Comparison of ENCODE assay signal across 9 mouse cellular contexts in the genomic region with DNA sequence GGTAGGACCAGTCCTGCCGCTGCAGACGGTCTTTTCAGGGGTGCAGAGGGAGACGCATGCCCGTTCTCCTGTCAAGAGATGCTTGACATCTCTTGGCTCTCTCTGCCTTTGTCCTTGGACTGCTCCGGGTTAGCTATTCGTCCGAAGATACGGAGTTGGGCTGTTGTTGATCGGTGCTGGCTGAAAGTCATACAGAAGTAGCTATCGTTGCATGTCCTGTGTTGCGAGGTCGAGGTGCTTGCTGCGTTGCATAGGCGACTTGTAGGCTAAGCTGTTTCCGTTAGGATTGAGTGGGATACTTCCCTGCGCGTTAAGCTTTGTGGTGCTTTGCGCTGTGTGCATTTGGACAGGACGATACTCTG. TPM values are rescaled to one million over a fixed set of nuclear protein-coding genes. Genes with fewer than 3 reads are reported as not detected.
DNase-seq lines count a peak whose midpoint lies in the region; ATAC-seq and TF ChIP-seq lines count a peak whose summit lies in the region.
"Had no signal": no experiment of that assay in that cellular context is flagged by ENCODE, and none has a peak within 500 bp of the region (broad histone marks: within the 10 kb centered on the region; RNA-seq: fewer than 3 reads in every experiment).

No protein-coding gene starts in this region.

- peak overlapping the region; percentile 100 for H3K27ac ChIP-seq in forebrain, embryonic 12.5 days
- H3K27ac ChIP-seq in kidney, adult 2 months (ENCODE audit: insufficient read depth, low read depth, low read length) = peak overlapping the region; percentile 26
- H3K27ac ChIP-seq in midbrain, embryonic 10.5 days (replicated peaks) = peak overlapping the region; percentile 99

- H3K27me3 ChIP-seq in E14TG2a.4 (ENCODE audit: insufficient read depth, low read length) = no peaks in the 10 kb centered on the region
- H3K27me3 ChIP-seq in forebrain, embryonic 12.5 days = no peaks in the 10 kb centered on the region
- no peaks in the 10 kb centered on the region for H3K27me3 ChIP-seq in kidney, adult 2 months (replicated peaks; ENCODE audit: control insufficient read depth, insufficient read depth, low read length)
- no peaks in the 10 kb centered on the region for H3K27me3 ChIP-seq in midbrain, embryonic 10.5 days (ENCODE audit: low read depth, poor library complexity, severe bottlenecking)
- H3K27me3 ChIP-seq: Patski had no signal

- H3K9ac ChIP-seq in forebrain, embryonic 12.5 days = peak overlapping the region; percentile 100

- ATAC-seq in forebrain, embryonic 12.5 days (ENCODE audit: low FRiP score) = no peak

- TF ChIP-seq POLR2A in kidney, adult 2 months (IDR thresholded peaks at IDR 0.05; ENCODE audit: low read depth, low read length) = no peak

- H3K4me3 ChIP-seq in E14TG2a.4 (replicated peaks; ENCODE audit: low read length) = peak overlapping the region; percentile 90
- H3K4me3 ChIP-seq in forebrain, embryonic 12.5 days (replicated peaks) = peak overlapping the region; percentile 99
- H3K4me3 ChIP-seq in kidney, adult 2 months (ENCODE audit: insufficient read depth, low read depth, low read length) = peak overlapping the region; percentile 60
- peak overlapping the region; percentile 96 for H3K4me3 ChIP-seq in midbrain, embryonic 10.5 days

- peaks cover 52% of the 10 kb centered on the region for H3K36me3 ChIP-seq in E14TG2a.4 (ENCODE audit: insufficient read depth, low read length)
- H3K36me3 ChIP-seq in forebrain, embryonic 12.5 days (replicated peaks) = peaks cover 4% of the 10 kb centered on the region; the same call in 1 of the 2 replicates
- no peaks in the 10 kb centered on the region for H3K36me3 ChIP-seq in kidney, adult 2 months (ENCODE audit: control insufficient read depth, insufficient read depth, low read length)
- H3K36me3 ChIP-seq in midbrain, embryonic 10.5 days = peaks cover 13% of the 10 kb centered on the region

- peak; percentile 11 for DNase-seq in gastrocnemius, postnatal 25 days
- DNase-seq in gastrocnemius, postnatal 10 days = no peak
- DNase-seq in kidney, adult 2 months = peak; percentile 43
- no peak for DNase-seq in midbrain, embryonic 10.5 days (ENCODE audit: low spot score)
- DNase-seq in layer of hippocampus, adult 9-10 months (ENCODE audit: low spot score) = no peak
- DNase-seq in adrenal gland, adult 18-20 months (ENCODE audit: low spot score in 2 of 2) = no peak

- H3K4me2 ChIP-seq in forebrain, embryonic 12.5 days = peak overlapping the region; percentile 94

- H3K4me1 ChIP-seq in E14TG2a.4 (replicated peaks; ENCODE audit: low read depth, low read length) = peaks cover 68% of the 10 kb centered on the region
- peaks cover 37% of the 10 kb centered on the region for H3K4me1 ChIP-seq in forebrain, embryonic 12.5 days
- H3K4me1 ChIP-seq in kidney, adult 2 months (ENCODE audit: control insufficient read depth, insufficient read depth, low read length) = peaks cover 25% of the 10 kb centered on the region
- H3K4me1 ChIP-seq in midbrain, embryonic 10.5 days = peaks cover 32% of the 10 kb centered on the region

- WGBS in forebrain, embryonic 12.5 days = 0% methylated on average over 19 of the region's 19 CpGs
- under 1% methylated on average over 19 of the region's 19 CpGs for WGBS in kidney, adult 2 months
- 2% methylated on average over 19 of the region's 19 CpGs for WGBS in midbrain, embryonic 10.5 days

- no peaks in the 10 kb centered on the region for H3K9me3 ChIP-seq in E14TG2a.4 (ENCODE audit: low read length)
- no peaks in the 10 kb centered on the region for H3K9me3 ChIP-seq in forebrain, embryonic 12.5 days
- H3K9me3 ChIP-seq in midbrain, embryonic 10.5 days (replicated peaks) = no peaks in the 10 kb centered on the region

- TF ChIP-seq CTCF in E14TG2a.4 (conservative IDR thresholded peaks at IDR 0.05; ENCODE audit: low read length) = no peak
- no peak for TF ChIP-seq CTCF in kidney, adult 2 months (conservative IDR thresholded peaks at IDR 0.05; ENCODE audit: insufficient read depth, insufficient read length, low read depth, low read length)

RNA-seq across cellular contexts. Expression of a gene that starts 0.5 kb away (rescaled TPM):
- 1 to 10 TPM; 4.6 to 4.8 TPM for total RNA-seq in gastrocnemius, postnatal 25 days (2021)
- 1 to 10 TPM; 6.2 to 7.2 TPM for total RNA-seq in gastrocnemius, postnatal 10 days (2021)
- polyA plus RNA-seq in forebrain, embryonic 12.5 days (2016; fragmentation: Nextera tagmentation; extraction: Ambion mirVana) = 21.2 and 22.2 TPM in 2 replicates
- polyA plus RNA-seq in kidney, adult 2 months (2012; rRNA removed) = 6.6 and 6.9 TPM in 2 replicates
- polyA plus RNA-seq in midbrain, embryonic 10.5 days (2016; fragmentation: Nextera tagmentation; extraction: Ambion mirVana) = 21.3 and 21.7 TPM in 2 replicates
- 10 to 100 TPM; 12.1 to 13.5 TPM for total RNA-seq in adrenal gland, adult 18-20 months (2021)

RNA-seq across cellular contexts. Expression of a gene that starts 43.8 kb away (rescaled TPM):
- total RNA-seq in gastrocnemius, postnatal 25 days (2021) = 10 to 100 TPM; 38.2 to 39.9 TPM
- total RNA-seq in gastrocnemius, postnatal 10 days (2021) = 10 to 100 TPM; 24.3 to 31.3 TPM
- polyA plus RNA-seq in forebrain, embryonic 12.5 days (2016; fragmentation: Nextera tagmentation; extraction: Ambion mirVana) = 48.7 and 53.3 TPM in 2 replicates
- 66.7 and 72.2 TPM in 2 replicates for polyA plus RNA-seq in kidney, adult 2 months (2012; rRNA removed)
- polyA plus RNA-seq in midbrain, embryonic 10.5 days (2016; fragmentation: Nextera tagmentation; extraction: Ambion mirVana) = 48.9 and 49.4 TPM in 2 replicates
- 10 to 100 TPM; 45.9 to 50.1 TPM for total RNA-seq in adrenal gland, adult 18-20 months (2021)

RNA-seq across cellular contexts. Expression of a gene that starts 43.9 kb away (rescaled TPM):
- 10 to 100 TPM in 1 of 2 experiments, 1 to 10 TPM in 1; 9.8 to 11.1 TPM for total RNA-seq in gastrocnemius, postnatal 25 days (2021)
- total RNA-seq in gastrocnemius, postnatal 10 days (2021) = 10 to 100 TPM; 10.4 to 11.0 TPM
- 23.1 and 24.3 TPM in 2 replicates for polyA plus RNA-seq in forebrain, embryonic 12.5 days (2016; fragmentation: Nextera tagmentation; extraction: Ambion mirVana)
- 7.9 and 9.1 TPM in 2 replicates for polyA plus RNA-seq in kidney, adult 2 months (2012; rRNA removed)
- polyA plus RNA-seq in midbrain, embryonic 10.5 days (2016; fragmentation: Nextera tagmentation; extraction: Ambion mirVana) = 29.0 and 32.0 TPM in 2 replicates
- total RNA-seq in adrenal gland, adult 18-20 months (2021) = 10 to 100 TPM; 11.4 to 13.3 TPM

Comparison
In these comparisons a context has a peak if more than half of its experiments do, and no peak if none do; other contexts are left out.
1. DNase-seq: peak in gastrocnemius, postnatal 25 days (single experiment) and kidney, adult 2 months (single experiment); none in gastrocnemius, postnatal 10 days (single experiment), midbrain, embryonic 10.5 days (single experiment), layer of hippocampus, adult 9-10 months (single experiment) and adrenal gland, adult 18-20 months (0 of 2).
2. H3K27ac ChIP-seq: peak in every context shown above with its lines; median percentile 100 in forebrain, embryonic 12.5 days; 99 in midbrain, embryonic 10.5 days; 26 in kidney, adult 2 months.
3. Peak in every context shown above with its lines, with median percentiles within 50 percentile points of each other: H3K4me3 ChIP-seq.